Mouse (Mus musculus): ENCODE measurements around the gene Plcg2. TPM values are rescaled to one million over a fixed set of nuclear protein-coding genes. Genes with fewer than 3 reads are reported as not detected.

Plcg2 gene
- polyA plus RNA-seq, 1 experiment from 2014 or later = 1.2 TPM

Small RNAs within 50 kb of the gene (microRNA-seq; reads per million reads assigned to microRNA genes)
- gene Gm27361 (not detected), gene Mir7077 (not detected), gene Mir7078 (not detected)

Other genes with a start within 250 kb of the Plcg2 start
- gene Cmip, start 241.2 kb upstream of the Plcg2 start, polyA plus RNA-seq (2014; fragmentation: Nextera tagmentation; extraction: Ambion mirVana) = 106 and 128 TPM in 2 replicates
- 1.4 and 1.8 TPM in 2 replicates for gene Sdr42e1, start 175.4 kb downstream of the Plcg2 start, polyA plus RNA-seq (2014; fragmentation: Nextera tagmentation; extraction: Ambion mirVana)
- not detected in 2 replicates for gene Hsd17b2, start 203.6 kb downstream of the Plcg2 start, polyA plus RNA-seq (2014; fragmentation: Nextera tagmentation; extraction: Ambion mirVana)

Measured in midbrain, embryonic 14.5 days (tissue).